Mouse (Mus musculus) spleen, adult 2 months (tissue): ENCODE measurements around the gene Sestd1.

Source experiments
- CTCF ChIP-seq: fragments of 200-500 bp; IDR thresholded peaks from 2 replicates; pipeline ENCODE4 v1.5.1; 2011; ENCODE audit warnings: mild to moderate bottlenecking, inconsistent platforms; ENCODE audit not compliant: insufficient read depth, insufficient read length, insufficient replicate concordance; ENCODE audit errors: extremely low read depth
- POLR2A ChIP-seq: fragments of 200-500 bp; IDR thresholded peaks from 2 replicates; pipeline ENCODE4 v1.6.1; 2011; ENCODE audit warnings: low read depth, low read length, inconsistent platforms

DNA sequence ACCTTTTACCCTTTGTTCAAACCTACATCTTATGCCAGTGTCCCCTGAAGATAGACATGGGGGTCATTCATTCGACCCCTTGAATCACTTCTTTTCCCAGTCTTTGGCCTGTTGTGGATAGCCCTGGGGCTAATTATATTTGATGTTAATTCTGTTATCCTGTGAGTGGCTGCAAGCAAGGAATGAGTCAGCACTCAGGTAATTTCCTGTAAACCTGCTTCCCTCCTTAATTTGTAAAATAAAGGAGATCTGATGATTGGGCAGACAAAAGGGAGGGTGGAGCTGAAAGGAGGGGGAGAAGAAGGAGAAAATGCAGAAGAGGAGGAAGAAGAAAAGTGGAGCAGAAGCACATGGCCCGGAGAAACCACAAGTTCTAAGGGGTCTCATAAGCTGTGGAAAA, 133.4 kb downstream of the Sestd1 start:
- TF ChIP-seq CTCF (no peak), POLR2A (no peak)
